In genomic region chr11:115408266-115408920, GRCm38 (mm10) we compare ENCODE assay signal across 1 mouse cellular context.
TF ChIP-seq lines count a peak whose summit lies in the region.

No protein-coding gene starts in this region.

TF ChIP-seq in MEL, 35 proteins besides CTCF, POLR2A, EP300 and RAD21:
- no peak for TF ChIP-seq BHLHE40 (IDR thresholded peaks at IDR 0.05; ENCODE audit: borderline replicate concordance, low read depth, low read length)
- peak; percentile 75 for TF ChIP-seq TBP (IDR thresholded peaks at IDR 0.05; ENCODE audit: low read depth, low read length)
TF ChIP-seq in MEL: peak in this region for 1.
